Mouse (Mus musculus) neural tube, embryonic 13.5 days (tissue): ENCODE data around the gene Nsun6. TPM values are rescaled to one million over a fixed set of nuclear protein-coding genes. Genes with fewer than 3 reads are reported as not detected.

Source experiments
- ATAC-seq: fragments of 200-750 bp; cut with Nextera tagmentation; 2 replicates; pipeline ENCODE4 v1.8.0; 2017; ENCODE audit warnings: low read depth, mild to moderate bottlenecking, moderate TSS enrichment, moderate library complexity
- H3K27ac ChIP-seq: fragments of 300-500 bp; sonication (generic); replicated peaks from 2 replicates; pipeline ENCODE4 v1.5.1; 2015; ENCODE audit warnings: moderate library complexity, mild to moderate bottlenecking, inconsistent platforms
- H3K27me3 ChIP-seq: fragments of 300-500 bp; sonication (generic); 2 replicates; pipeline ENCODE4 v1.6.1; 2015; ENCODE audit warnings: mild to moderate bottlenecking, inconsistent platforms
- H3K36me3 ChIP-seq: fragments of 300-500 bp; sonication (generic); 2 replicates; pipeline ENCODE4 v1.6.1; 2015; ENCODE audit warnings: mild to moderate bottlenecking, inconsistent platforms
- H3K4me1 ChIP-seq: fragments of 300-500 bp; sonication (generic); replicated peaks from 2 replicates; pipeline ENCODE4 v1.6.1; 2015; ENCODE audit warnings: inconsistent platforms
- H3K4me2 ChIP-seq: fragments of 300-500 bp; sonication (generic); 2 replicates; pipeline ENCODE4 v1.6.1; 2015; ENCODE audit warnings: inconsistent platforms, mild to moderate bottlenecking, moderate library complexity
- H3K4me3 ChIP-seq: fragments of 300-500 bp; sonication (generic); 2 replicates; pipeline ENCODE4 v1.5.1; 2015; ENCODE audit warnings: mild to moderate bottlenecking, inconsistent platforms
- H3K9ac ChIP-seq: fragments of 300-500 bp; sonication (generic); 2 replicates; pipeline ENCODE4 v1.6.1; 2015; ENCODE audit warnings: moderate library complexity, mild to moderate bottlenecking, inconsistent platforms
- H3K9me3 ChIP-seq: fragments of 300-500 bp; sonication (generic); 2 replicates; pipeline ENCODE4 v1.6.1; 2016; ENCODE audit warnings: inconsistent platforms
- WGBS: fragments of 180-500 bp; shearing (Covaris S2); methylation state at CpG from one replicate; pipeline ENCODE4 v1.1.7; 2015; 5-methylcytosine and 5-hydroxymethylcytosine counted together
- polyA plus RNA-seq: library from polyadenylated mRNA; unstranded; fragments of >200 nt; fragmentation: Nextera tagmentation; extraction: Ambion mirVana; gene quantifications from 2 replicates; pipeline ENCODE4 v1.2.1, GENCODE M21; 2015

The Nsun6 gene
- polyA plus RNA-seq, 1 experiment from 2014 or later = 12.1 TPM

GRCm38 (mm10) chr2:15054496-15054895 is 373 bp downstream of the Nsun6 start:
- WGBS = 21% methylated on average over 10 of the region's 10 CpGs

DNA sequence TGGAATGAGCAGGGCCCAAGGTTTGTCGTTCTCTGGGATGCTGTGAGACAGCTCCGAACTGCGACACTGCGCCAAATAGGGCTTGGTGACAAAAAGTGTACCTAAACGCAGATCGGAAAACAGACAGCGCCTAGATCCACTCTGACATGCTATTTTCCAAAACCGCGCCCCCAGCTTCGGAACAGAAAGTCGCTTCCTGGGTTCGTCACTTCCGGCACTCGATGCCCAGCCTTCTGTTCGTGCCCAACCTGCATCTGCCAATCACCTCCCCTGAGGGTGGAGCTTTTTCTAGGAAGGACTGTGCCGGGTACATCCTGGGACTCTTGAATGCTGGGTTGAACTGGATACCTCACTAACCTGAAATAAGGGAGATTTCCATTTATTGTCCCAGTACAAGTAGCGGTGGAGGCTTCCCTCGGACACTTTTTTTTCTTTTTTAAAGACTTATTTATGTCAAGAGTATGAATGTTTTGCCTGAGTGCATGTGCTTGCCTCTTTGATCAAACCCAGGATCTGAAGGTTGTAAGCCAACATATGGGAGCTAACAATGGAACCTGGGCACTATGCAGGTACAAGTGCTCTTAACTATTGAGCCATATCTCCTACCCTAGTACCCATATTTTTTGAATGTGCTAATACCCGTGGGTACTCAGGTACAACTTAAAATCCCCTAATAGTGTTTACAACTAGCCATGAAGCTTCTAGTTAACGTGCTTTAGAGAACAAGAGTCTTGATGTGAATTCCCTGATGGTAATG is 5.6 kb downstream of the Nsun6 start, which contains the start of gene Arl5b:
Arl5b (plus strand) TSS at position 279 of the 757 bp plus-strand sequence.
- Histone ChIP-seq H3K9ac (peak within 1 kb of the TSS; percentile 75), H3K9me3 (no peaks in the 10 kb centered on the region), H3K4me2 (peak within 1 kb of the TSS; percentile 75), H3K4me3 (peak within 1 kb of the TSS; percentile 66), H3K27ac (peak within 1 kb of the TSS; percentile 59), H3K27me3 (no peaks in the 10 kb centered on the region), H3K4me1 (peaks cover 18% of the 10 kb centered on the region), H3K36me3 (peaks cover 5% of the 10 kb centered on the region; the same call in 1 of the 2 replicates)
- 8% methylated on average over 20 of the region's 20 CpGs for WGBS
- peak; percentile 98 for ATAC-seq

More at GRCm38 (mm10) chr2:15054496-15054895, 373 bp downstream of the Nsun6 start:
- no peaks in the 10 kb centered on the region for H3K9me3 ChIP-seq
- H3K27ac ChIP-seq = peak overlapping the region; percentile 91
- ATAC-seq = peak; percentile 26; the same call in 1 of the 2 replicates
- H3K4me3 ChIP-seq = peak overlapping the region; percentile 81
- peak overlapping the region; percentile 65 for H3K4me2 ChIP-seq
- H3K27me3 ChIP-seq = no peaks in the 10 kb centered on the region
- peak overlapping the region; percentile 87 for H3K9ac ChIP-seq
- peaks cover 34% of the 10 kb centered on the region for H3K4me1 ChIP-seq
- H3K36me3 ChIP-seq = no peaks in the 10 kb centered on the region

DNA sequence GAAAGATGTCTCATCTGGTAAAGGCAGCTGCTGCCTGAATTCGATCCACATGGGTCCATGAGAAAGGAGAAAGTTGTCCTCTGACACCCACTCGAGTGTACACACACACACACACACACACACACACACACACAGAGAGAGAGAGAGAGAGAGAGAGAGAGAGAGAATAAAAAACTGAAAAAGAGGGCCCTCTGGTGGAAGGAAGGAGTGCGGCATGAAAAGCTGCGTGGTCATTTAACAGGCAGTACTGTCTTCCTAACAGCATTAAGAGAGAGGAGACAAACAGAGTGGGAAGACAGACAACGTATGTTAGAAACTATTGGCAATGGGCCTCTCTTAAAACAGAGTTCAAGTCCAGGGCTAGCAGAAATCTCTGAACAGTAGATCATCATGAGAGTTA is 14.5 kb downstream of the Nsun6 start:
- Histone ChIP-seq H3K9me3 (no peaks in the 10 kb centered on the region), H3K36me3 (peaks cover 28% of the 10 kb centered on the region), H3K4me1 (no peaks in the 10 kb centered on the region), H3K9ac (no peak overlapping the region), H3K4me2 (no peak overlapping the region), H3K27me3 (no peaks in the 10 kb centered on the region), H3K27ac (no peak overlapping the region), H3K4me3 (no peak overlapping the region)
- no peak for ATAC-seq
- 63% methylated on average over 5 of the region's 5 CpGs for WGBS

GRCm38 (mm10) chr2:15038705-15039104 is 16.2 kb downstream of the Nsun6 start:
- no peak overlapping the region for H3K9ac ChIP-seq
- ATAC-seq = no peak
- no peak overlapping the region for H3K4me2 ChIP-seq
- H3K36me3 ChIP-seq = peaks cover 28% of the 10 kb centered on the region
- no peak overlapping the region for H3K27ac ChIP-seq
- no peak overlapping the region for H3K4me3 ChIP-seq
- H3K27me3 ChIP-seq = no peaks in the 10 kb centered on the region
- 88% methylated on average over 6 of the region's 6 CpGs for WGBS
- H3K9me3 ChIP-seq = no peaks in the 10 kb centered on the region
- no peaks in the 10 kb centered on the region for H3K4me1 ChIP-seq

DNA sequence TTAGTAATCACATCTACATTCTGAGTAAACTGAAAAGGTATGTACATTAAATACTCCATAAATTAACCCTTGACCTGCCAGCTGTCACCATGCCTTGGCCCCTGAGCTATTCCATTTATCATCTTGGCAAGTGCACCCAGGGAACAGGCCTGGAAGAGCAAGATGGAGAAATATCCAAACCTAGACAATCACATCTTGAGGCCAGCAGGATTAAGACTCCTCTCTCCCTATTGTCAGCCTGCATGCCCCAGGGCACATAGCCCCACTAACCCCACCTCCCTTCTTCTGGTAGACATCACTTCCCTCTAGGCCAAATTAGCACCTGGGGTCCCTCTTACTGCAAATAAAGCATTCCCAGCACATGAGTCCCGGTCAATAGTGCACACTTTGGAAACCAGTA is 27.1 kb downstream of the Nsun6 start:
- no peak overlapping the region for H3K27ac ChIP-seq
- 36% methylated on average over 1 of the region's 1 CpGs for WGBS
- H3K4me2 ChIP-seq = no peak overlapping the region
- no peak overlapping the region for H3K9ac ChIP-seq
- no peak for ATAC-seq
- no peak overlapping the region for H3K4me3 ChIP-seq
- peaks cover 24% of the 10 kb centered on the region for H3K36me3 ChIP-seq
- H3K9me3 ChIP-seq = no peaks in the 10 kb centered on the region
- H3K4me1 ChIP-seq = 0 out of 2 replicates have a peak, but pooled peaks cover 4% of the 10 kb centered on the region
- H3K27me3 ChIP-seq = no peaks in the 10 kb centered on the region

GRCm38 (mm10) chr2:15026817-15027216 is 28.1 kb downstream of the Nsun6 start:
- Histone ChIP-seq H3K9me3 (no peaks in the 10 kb centered on the region), H3K27me3 (no peaks in the 10 kb centered on the region), H3K36me3 (peaks cover 22% of the 10 kb centered on the region), H3K4me3 (no peak overlapping the region), H3K4me1 (0 out of 2 replicates have a peak, but pooled peaks cover 4% of the 10 kb centered on the region), H3K27ac (no peak overlapping the region), H3K4me2 (no peak overlapping the region), H3K9ac (no peak overlapping the region)
- WGBS = 91% methylated on average over 3 of the region's 3 CpGs
- no peak for ATAC-seq

DNA sequence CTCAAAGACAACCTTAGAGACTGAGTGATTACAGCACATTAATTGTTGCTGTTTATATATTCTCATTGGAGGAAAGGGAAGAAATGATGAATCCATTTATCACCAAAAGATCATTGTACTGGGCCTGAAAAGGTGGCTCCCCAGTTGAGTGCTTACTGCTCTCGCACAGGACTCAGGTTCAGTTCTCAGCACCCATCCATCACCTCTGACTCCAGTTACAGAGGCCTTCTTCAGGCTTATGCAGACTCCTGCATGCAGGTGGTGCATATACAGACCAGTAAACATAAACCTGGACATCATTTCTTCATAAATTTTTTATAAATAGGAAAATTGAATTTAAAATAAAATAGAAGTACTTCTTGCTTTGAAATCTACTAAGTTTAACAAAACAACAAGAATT is 46.8 kb downstream of the Nsun6 start:
- H3K4me1 ChIP-seq = no peaks in the 10 kb centered on the region; the same call in 1 of the 2 replicates
- 76% methylated on average over 1 of the region's 1 CpGs for WGBS
- H3K27me3 ChIP-seq = no peaks in the 10 kb centered on the region
- no peak for ATAC-seq
- H3K27ac ChIP-seq = no peak overlapping the region
- H3K9ac ChIP-seq = no peak overlapping the region
- no peaks in the 10 kb centered on the region for H3K9me3 ChIP-seq
- H3K36me3 ChIP-seq = peaks cover 17% of the 10 kb centered on the region
- no peak overlapping the region for H3K4me3 ChIP-seq
- no peak overlapping the region for H3K4me2 ChIP-seq

DNA sequence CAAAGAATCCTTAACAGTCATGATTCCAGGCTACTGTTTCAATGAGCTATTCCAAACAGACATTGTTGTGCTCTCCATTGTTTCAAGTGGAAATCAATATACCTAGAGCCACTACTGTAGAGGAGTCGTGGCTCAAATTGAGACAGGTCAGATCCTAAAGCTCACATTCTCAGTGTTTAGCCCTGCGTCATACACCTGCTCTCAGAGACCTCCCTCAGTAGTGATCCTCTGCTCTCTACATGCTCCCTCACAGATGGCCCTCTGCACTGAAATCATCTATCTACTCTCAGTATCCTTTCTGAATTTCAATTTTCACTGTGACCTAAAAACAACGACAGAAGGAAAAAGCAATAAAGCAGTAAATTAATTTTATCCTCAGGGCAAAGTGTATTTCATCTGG is 47.3 kb downstream of the Nsun6 start:
- ATAC-seq = no peak
- Histone ChIP-seq H3K36me3 (peaks cover 17% of the 10 kb centered on the region), H3K9me3 (no peaks in the 10 kb centered on the region), H3K9ac (no peak overlapping the region), H3K4me3 (no peak overlapping the region), H3K4me2 (no peak overlapping the region), H3K27ac (no peak overlapping the region), H3K27me3 (no peaks in the 10 kb centered on the region), H3K4me1 (no peaks in the 10 kb centered on the region; the same call in 1 of the 2 replicates)
- 60% methylated on average over 3 of the region's 3 CpGs for WGBS

DNA sequence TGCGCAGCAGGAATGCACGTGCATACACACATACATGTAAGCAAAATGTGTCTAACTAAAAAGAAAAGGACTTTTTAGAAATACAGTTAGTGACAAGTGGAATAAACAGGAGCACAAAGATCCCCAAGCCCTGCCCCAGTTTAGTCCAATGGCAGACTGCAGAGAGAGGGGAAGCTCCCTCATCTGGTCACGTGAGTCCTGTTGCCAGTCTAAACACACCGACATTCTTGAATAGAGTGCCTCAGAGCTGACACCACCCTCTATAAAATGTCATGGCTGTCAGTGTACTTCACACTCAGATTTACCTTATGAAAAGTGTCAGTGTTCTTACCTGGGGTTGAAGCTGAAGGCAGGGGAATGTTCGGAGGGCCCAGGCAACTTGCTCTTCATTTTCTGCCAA is 57.0 kb downstream of the Nsun6 start:
- no peaks in the 10 kb centered on the region for H3K27me3 ChIP-seq
- ATAC-seq = no peak
- no peaks in the 10 kb centered on the region for H3K4me1 ChIP-seq
- H3K36me3 ChIP-seq = peaks cover 9% of the 10 kb centered on the region; the same call in 1 of the 2 replicates
- no peak overlapping the region for H3K27ac ChIP-seq
- no peak overlapping the region for H3K4me3 ChIP-seq
- H3K9ac ChIP-seq = no peak overlapping the region
- 87% methylated on average over 5 of the region's 5 CpGs for WGBS
- H3K4me2 ChIP-seq = no peak overlapping the region
- H3K9me3 ChIP-seq = no peaks in the 10 kb centered on the region

- 72% methylated on average over 4 of the region's 4 CpGs for WGBS
- ATAC-seq = no peak
Observed at GRCm38 (mm10) chr2:14996036-14996435, 58.8 kb downstream of the Nsun6 start.

DNA sequence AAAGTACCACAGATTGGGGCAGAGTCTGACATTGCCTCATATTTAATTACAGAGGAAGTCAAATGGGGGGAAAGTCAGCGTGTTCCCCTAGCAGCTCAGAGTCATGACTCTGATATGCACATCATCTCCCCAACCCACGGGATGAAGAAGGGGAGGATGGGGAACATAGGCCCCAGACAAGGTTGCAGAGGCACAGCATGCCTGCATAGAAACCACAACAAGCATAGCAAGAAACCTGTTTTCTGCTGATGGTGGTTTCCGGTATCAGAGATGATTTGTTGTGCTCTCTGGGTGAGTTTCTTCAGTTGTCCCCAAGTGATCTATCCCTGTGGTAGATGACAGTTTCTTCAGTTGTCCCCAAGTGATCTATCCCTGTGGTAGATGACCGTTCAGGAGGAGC is 62.3 kb downstream of the Nsun6 start:
- H3K9me3 ChIP-seq = no peaks in the 10 kb centered on the region
- WGBS = 95% methylated on average over 4 of the region's 4 CpGs
- ATAC-seq = no peak
- no peaks in the 10 kb centered on the region for H3K27me3 ChIP-seq
- no peak overlapping the region for H3K4me2 ChIP-seq
- H3K4me1 ChIP-seq = no peaks in the 10 kb centered on the region
- H3K27ac ChIP-seq = no peak overlapping the region
- no peak overlapping the region for H3K4me3 ChIP-seq
- H3K9ac ChIP-seq = no peak overlapping the region
- H3K36me3 ChIP-seq = peaks cover 11% of the 10 kb centered on the region; the same call in 1 of the 2 replicates

More at GRCm38 (mm10) chr2:14996036-14996435, 58.8 kb downstream of the Nsun6 start:
- no peaks in the 10 kb centered on the region for H3K27me3 ChIP-seq
- no peak overlapping the region for H3K27ac ChIP-seq
- H3K9ac ChIP-seq = no peak overlapping the region
- H3K4me3 ChIP-seq = no peak overlapping the region
- H3K36me3 ChIP-seq = peaks cover 15% of the 10 kb centered on the region; the same call in 1 of the 2 replicates
- H3K4me1 ChIP-seq = no peaks in the 10 kb centered on the region
- no peaks in the 10 kb centered on the region for H3K9me3 ChIP-seq
- no peak overlapping the region for H3K4me2 ChIP-seq

- WGBS = 91% methylated on average over 4 of the region's 4 CpGs
- H3K9ac ChIP-seq = no peak overlapping the region
- no peak for ATAC-seq
- H3K27ac ChIP-seq = no peak overlapping the region
- no peaks in the 10 kb centered on the region for H3K27me3 ChIP-seq
- H3K36me3 ChIP-seq = peaks cover 17% of the 10 kb centered on the region
- no peak overlapping the region for H3K4me2 ChIP-seq
- H3K4me1 ChIP-seq = no peaks in the 10 kb centered on the region
- no peak overlapping the region for H3K4me3 ChIP-seq
- H3K9me3 ChIP-seq = no peaks in the 10 kb centered on the region
Observed at GRCm38 (mm10) chr2:14989350-14989749, 65.5 kb downstream of the Nsun6 start.
